Mouse (Mus musculus): Measurements from ENCODE around the gene Atxn7l1. TPM values are rescaled to one million over a fixed set of nuclear protein-coding genes. Genes with fewer than 3 reads are reported as not detected.

Atxn7l1 gene
- polyA plus RNA-seq, 1 experiment from 2014 or later, result 7.8 TPM

DNA sequence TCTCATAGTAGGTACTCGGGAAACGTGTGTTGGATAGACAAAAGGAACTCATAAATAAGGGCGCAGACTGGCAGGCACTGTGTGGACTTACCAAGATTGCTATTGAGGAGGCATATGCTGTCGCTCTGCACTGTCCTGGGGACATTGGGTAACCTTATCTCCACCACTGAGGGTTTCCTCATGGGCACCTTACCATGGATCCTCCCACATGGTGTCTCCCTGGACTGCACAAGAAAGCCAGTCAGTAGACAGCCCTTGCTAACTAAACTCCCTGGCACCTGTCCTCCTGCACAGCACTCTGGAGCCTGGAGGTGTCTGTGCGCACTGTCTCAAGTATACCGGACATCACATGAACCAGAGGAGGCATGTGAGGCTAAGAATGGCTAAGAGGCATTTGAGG, 108.9 kb downstream of the Atxn7l1 start:
- H3K27ac ChIP-seq, result no peak overlapping the region
- ATAC-seq (replicated peaks; ENCODE audit: insufficient number of reproducible peaks, insufficient read depth, low FRiP score, low read depth), result no peak
- no peaks in the 10 kb centered on the region for H3K9me3 ChIP-seq (replicated peaks)
- no peaks in the 10 kb centered on the region for H3K27me3 ChIP-seq
- no peaks in the 10 kb centered on the region for H3K36me3 ChIP-seq
- no peak overlapping the region for H3K9ac ChIP-seq
- WGBS, result 92% methylated on average over 6 of the region's 6 CpGs
- no peak overlapping the region for H3K4me2 ChIP-seq
- peaks cover 25% of the 10 kb centered on the region for H3K4me1 ChIP-seq (replicated peaks)
- H3K4me3 ChIP-seq, result no peak overlapping the region

DNA sequence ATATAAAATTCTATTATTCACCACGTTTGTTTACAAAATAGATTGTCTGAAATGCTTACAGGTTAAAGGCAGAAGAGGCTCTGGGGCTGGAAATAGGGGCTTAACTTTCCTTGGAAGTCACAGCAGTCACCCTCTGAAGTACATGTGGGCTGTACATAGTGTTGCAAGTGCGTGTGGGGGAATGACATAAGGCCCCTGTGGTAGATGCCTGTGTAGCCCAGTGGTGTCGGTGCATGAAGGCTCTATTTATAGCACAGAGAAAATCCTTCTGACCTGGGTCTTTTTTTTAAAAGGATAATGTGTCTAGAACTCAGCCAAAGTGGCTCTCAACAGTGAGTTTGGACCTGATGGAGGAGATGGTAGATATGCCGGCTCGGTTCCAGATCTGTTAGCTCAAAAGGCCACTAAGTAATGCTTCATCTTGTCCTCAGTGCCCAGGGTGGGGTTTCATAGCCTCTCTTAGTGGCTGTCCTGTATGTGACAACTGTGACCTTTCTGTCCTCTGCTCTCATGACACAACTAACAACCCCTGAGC, 111.6 kb downstream of the Atxn7l1 start:
- Histone ChIP-seq H3K4me3 (no peak overlapping the region), H3K9ac (no peak overlapping the region), H3K27ac (peak overlapping the region; percentile 43), H3K36me3 (no peaks in the 10 kb centered on the region), H3K9me3 (replicated peaks) (no peaks in the 10 kb centered on the region), H3K4me1 (replicated peaks) (peaks cover 13% of the 10 kb centered on the region), H3K4me2 (no peak overlapping the region), H3K27me3 (no peaks in the 10 kb centered on the region)
- ATAC-seq (replicated peaks; ENCODE audit: insufficient number of reproducible peaks, insufficient read depth, low FRiP score, low read depth), result peak; percentile 67; the same call in 1 of the 2 replicates
- WGBS, result 53% methylated on average over 5 of the region's 5 CpGs

DNA sequence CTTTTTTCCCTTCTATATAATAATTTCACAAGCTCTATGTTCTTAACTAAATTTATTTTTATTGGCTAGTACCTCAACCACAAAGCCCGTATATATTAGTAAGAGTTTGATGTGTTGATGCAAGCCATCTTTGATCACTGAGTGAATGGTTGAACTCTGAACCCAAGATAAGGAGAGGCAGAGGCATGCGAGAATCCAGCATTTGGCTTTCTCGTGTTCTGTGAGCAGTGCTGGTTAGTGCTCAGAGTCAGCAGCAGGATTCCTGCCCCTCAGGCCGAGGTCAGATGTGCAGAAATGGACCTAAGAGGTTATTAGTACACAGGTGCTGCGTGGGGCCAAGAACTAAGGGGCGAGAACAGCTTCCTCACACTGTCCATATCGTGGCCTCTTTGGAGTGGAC, 113.1 kb downstream of the Atxn7l1 start:
- Histone ChIP-seq H3K27me3 (no peaks in the 10 kb centered on the region), H3K9me3 (replicated peaks) (no peaks in the 10 kb centered on the region), H3K36me3 (no peaks in the 10 kb centered on the region), H3K4me1 (replicated peaks) (peaks cover 13% of the 10 kb centered on the region), H3K4me2 (no peak overlapping the region), H3K9ac (no peak overlapping the region), H3K4me3 (no peak overlapping the region), H3K27ac (no peak overlapping the region)
- 63% methylated on average over 7 of the region's 7 CpGs for WGBS
- no peak for ATAC-seq (replicated peaks; ENCODE audit: insufficient number of reproducible peaks, insufficient read depth, low FRiP score, low read depth)

DNA sequence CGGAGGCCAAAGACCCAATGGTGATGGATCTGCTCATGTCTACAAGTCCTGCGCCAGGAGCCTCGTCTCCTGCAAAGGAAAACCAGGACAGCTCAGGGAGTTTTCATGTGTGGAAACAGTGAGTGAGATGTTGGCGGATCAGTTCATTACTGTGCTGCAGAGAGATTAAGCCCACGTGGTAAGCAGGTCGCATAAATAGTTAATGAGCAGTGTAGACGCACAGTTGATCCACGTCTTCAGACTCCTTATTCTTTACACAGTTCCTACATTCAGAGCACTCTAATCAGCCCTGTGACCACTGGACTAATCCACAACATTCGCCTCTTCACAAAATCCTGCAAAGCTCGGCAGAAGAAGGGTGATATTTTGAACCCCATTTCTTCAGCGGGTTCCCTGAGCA, 118.4 kb downstream of the Atxn7l1 start:
- Histone ChIP-seq H3K9ac (no peak overlapping the region), H3K9me3 (replicated peaks) (no peaks in the 10 kb centered on the region), H3K27me3 (no peaks in the 10 kb centered on the region), H3K4me1 (replicated peaks) (no peaks in the 10 kb centered on the region), H3K4me3 (no peak overlapping the region), H3K36me3 (no peaks in the 10 kb centered on the region), H3K27ac (no peak overlapping the region), H3K4me2 (no peak overlapping the region)
- 85% methylated on average over 11 of the region's 11 CpGs for WGBS
- ATAC-seq (replicated peaks; ENCODE audit: insufficient number of reproducible peaks, insufficient read depth, low FRiP score, low read depth), result no peak

DNA sequence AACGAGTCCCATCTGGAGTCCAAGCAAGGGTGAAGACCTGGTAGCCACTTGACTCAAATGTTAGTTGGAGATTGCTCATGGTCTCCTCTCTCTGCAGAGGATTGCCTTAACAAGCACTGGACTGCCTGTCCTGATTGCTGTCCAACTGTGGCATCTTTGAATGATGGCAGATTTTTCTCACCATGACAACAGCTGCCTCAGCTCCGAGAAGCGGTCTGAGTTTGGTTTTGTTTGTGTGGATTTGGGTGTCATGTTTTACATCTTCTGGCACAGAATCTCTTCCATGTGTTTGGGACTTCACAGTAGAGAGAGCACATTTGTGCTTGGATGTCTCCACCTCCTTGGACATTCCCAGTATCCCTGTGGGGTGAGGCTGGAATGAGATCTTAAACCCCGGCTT, 120.5 kb downstream of the Atxn7l1 start:
- WGBS, result 68% methylated on average over 4 of the region's 4 CpGs
- no peaks in the 10 kb centered on the region for H3K4me1 ChIP-seq (replicated peaks)
- ATAC-seq (replicated peaks; ENCODE audit: insufficient number of reproducible peaks, insufficient read depth, low FRiP score, low read depth), result no peak
- no peaks in the 10 kb centered on the region for H3K27me3 ChIP-seq
- no peak overlapping the region for H3K27ac ChIP-seq
- no peak overlapping the region for H3K9ac ChIP-seq
- H3K4me2 ChIP-seq, result no peak overlapping the region
- H3K9me3 ChIP-seq (replicated peaks), result no peaks in the 10 kb centered on the region
- no peak overlapping the region for H3K4me3 ChIP-seq
- no peaks in the 10 kb centered on the region for H3K36me3 ChIP-seq

DNA sequence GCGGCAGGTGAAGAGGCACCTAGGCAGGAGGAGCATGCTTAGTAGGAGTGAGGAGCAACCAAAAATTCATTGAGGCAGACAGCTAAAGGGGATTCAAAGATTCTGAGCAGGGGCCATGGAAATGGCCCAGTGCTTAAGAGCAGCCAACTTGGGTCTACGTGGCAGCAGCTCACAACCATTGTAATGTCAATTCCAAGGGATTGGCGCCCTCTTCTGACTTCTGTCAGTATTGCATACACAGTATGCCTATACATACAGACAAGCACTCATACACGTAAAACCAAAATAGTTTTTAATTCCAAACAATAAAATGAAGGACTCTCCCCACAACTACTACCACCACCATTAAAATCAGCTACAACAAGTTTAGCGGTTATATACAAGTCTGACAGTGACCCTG, 122.2 kb downstream of the Atxn7l1 start:
- Histone ChIP-seq H3K36me3 (no peaks in the 10 kb centered on the region), H3K9ac (no peak overlapping the region), H3K4me1 (replicated peaks) (peaks cover 3% of the 10 kb centered on the region; the same call in 1 of the 2 replicates), H3K4me3 (no peak overlapping the region), H3K9me3 (replicated peaks) (no peaks in the 10 kb centered on the region), H3K4me2 (no peak overlapping the region), H3K27ac (no peak overlapping the region), H3K27me3 (no peaks in the 10 kb centered on the region)
- WGBS, result 81% methylated on average over 5 of the region's 5 CpGs
- ATAC-seq (replicated peaks; ENCODE audit: insufficient number of reproducible peaks, insufficient read depth, low FRiP score, low read depth), result no peak

DNA sequence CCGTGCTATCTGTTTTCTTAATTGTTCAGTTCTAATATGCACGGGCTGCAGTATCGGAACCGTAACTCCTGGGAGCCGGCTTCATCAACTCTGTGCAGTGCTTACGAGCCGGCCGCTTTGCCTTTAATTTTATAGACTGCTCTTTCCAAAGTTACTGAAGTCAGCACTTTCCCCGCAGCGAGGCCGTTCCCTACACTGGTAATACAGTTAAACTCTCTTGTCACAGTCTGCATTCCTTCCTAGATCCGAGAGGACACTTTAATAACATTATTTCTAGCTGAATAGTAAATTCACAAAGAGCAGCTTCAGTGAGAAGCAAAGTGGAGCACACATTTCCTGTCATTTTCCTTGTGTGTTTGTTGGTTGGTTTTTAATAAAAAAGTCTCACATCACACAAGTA, 124.4 kb downstream of the Atxn7l1 start:
- no peaks in the 10 kb centered on the region for H3K27me3 ChIP-seq
- H3K9me3 ChIP-seq (replicated peaks), result no peaks in the 10 kb centered on the region
- no peak overlapping the region for H3K4me3 ChIP-seq
- no peak for ATAC-seq (replicated peaks; ENCODE audit: insufficient number of reproducible peaks, insufficient read depth, low FRiP score, low read depth)
- no peak overlapping the region for H3K4me2 ChIP-seq
- 84% methylated on average over 12 of the region's 12 CpGs for WGBS
- H3K36me3 ChIP-seq, result no peaks in the 10 kb centered on the region
- peaks cover 3% of the 10 kb centered on the region; the same call in 1 of the 2 replicates for H3K4me1 ChIP-seq (replicated peaks)
- no peak overlapping the region for H3K9ac ChIP-seq
- no peak overlapping the region for H3K27ac ChIP-seq

DNA sequence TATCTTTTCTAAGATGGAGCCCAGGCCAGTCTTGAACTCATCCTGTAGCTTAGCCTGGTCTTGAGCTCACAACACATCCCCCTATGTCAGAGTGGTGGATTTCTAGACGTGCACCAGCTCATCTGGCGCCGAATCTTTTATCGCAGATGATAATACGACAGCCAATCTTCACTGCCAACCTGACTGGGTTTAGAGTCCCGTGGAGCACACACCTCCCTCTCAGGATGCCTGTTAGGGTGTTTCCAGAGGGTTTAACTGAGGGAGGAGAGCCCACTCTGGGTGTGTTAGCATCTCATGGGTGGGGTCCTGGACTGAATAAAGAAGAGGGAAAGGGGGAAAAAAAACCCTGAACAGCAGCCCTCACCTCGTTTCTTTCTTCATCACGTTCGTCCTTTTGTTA, 124.9 kb downstream of the Atxn7l1 start:
- no peak overlapping the region for H3K4me3 ChIP-seq
- H3K27me3 ChIP-seq, result no peaks in the 10 kb centered on the region
- no peak for ATAC-seq (replicated peaks; ENCODE audit: insufficient number of reproducible peaks, insufficient read depth, low FRiP score, low read depth)
- H3K9ac ChIP-seq, result no peak overlapping the region
- H3K9me3 ChIP-seq (replicated peaks), result no peaks in the 10 kb centered on the region
- peaks cover 3% of the 10 kb centered on the region; the same call in 1 of the 2 replicates for H3K4me1 ChIP-seq (replicated peaks)
- H3K36me3 ChIP-seq, result no peaks in the 10 kb centered on the region
- WGBS, result 81% methylated on average over 9 of the region's 9 CpGs
- H3K4me2 ChIP-seq, result no peak overlapping the region
- no peak overlapping the region for H3K27ac ChIP-seq

DNA sequence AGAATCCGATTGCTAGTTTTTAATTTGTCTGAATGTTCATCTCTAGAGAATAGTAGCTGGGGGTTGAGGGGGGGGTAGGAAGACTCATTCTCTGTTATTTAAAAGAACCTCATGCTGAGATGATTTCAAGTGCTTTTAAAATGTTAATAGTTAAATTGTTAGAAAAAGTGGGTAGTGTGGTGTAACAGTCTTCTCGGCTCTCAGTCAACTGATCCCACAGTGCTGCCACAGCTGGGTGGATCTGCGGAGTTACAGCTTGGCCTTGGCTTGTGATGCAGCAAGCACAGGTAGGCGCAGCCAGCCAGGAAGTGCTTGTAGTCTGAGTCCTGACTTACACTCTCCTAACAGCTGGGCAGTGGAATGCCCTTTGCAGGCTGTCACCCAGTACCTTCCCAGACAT, 125.7 kb downstream of the Atxn7l1 start:
- peaks cover 3% of the 10 kb centered on the region; the same call in 1 of the 2 replicates for H3K4me1 ChIP-seq (replicated peaks)
- no peak overlapping the region for H3K4me3 ChIP-seq
- H3K27me3 ChIP-seq, result no peaks in the 10 kb centered on the region
- whole genome bisulfite sequencing, result 80% methylated on average over 4 of the region's 4 CpGs
- no peak overlapping the region for H3K27ac ChIP-seq
- H3K36me3 ChIP-seq, result no peaks in the 10 kb centered on the region
- no peak for ATAC-seq (replicated peaks; ENCODE audit: insufficient number of reproducible peaks, insufficient read depth, low FRiP score, low read depth)
- no peaks in the 10 kb centered on the region for H3K9me3 ChIP-seq (replicated peaks)
- H3K9ac ChIP-seq, result no peak overlapping the region
- H3K4me2 ChIP-seq, result no peak overlapping the region

DNA sequence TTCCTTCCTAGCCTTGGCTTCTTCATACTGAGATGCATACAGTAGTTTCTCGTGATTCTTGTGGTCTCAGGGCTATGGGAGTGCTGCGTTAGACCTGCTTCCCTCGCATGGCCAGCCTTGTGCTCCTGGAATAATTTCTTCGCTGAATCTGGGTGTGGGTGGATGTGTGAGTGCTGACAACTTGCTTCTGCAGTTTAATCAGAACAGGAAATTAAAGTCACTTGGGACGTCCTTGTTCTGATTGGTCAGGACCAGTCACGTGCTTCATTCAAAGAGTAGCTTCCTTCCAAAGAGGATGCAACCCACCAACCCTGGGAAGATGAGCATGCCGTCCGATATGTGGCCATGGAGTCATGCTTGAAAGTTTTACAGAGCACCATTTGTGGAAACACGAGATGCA, 126.2 kb downstream of the Atxn7l1 start:
- ATAC-seq (replicated peaks; ENCODE audit: insufficient number of reproducible peaks, insufficient read depth, low FRiP score, low read depth), result no peak
- Histone ChIP-seq H3K9ac (no peak overlapping the region), H3K4me2 (no peak overlapping the region), H3K27ac (no peak overlapping the region), H3K4me3 (no peak overlapping the region), H3K9me3 (replicated peaks) (no peaks in the 10 kb centered on the region), H3K4me1 (replicated peaks) (peaks cover 3% of the 10 kb centered on the region; the same call in 1 of the 2 replicates), H3K36me3 (no peaks in the 10 kb centered on the region), H3K27me3 (no peaks in the 10 kb centered on the region)
- WGBS, result 75% methylated on average over 9 of the region's 9 CpGs

DNA sequence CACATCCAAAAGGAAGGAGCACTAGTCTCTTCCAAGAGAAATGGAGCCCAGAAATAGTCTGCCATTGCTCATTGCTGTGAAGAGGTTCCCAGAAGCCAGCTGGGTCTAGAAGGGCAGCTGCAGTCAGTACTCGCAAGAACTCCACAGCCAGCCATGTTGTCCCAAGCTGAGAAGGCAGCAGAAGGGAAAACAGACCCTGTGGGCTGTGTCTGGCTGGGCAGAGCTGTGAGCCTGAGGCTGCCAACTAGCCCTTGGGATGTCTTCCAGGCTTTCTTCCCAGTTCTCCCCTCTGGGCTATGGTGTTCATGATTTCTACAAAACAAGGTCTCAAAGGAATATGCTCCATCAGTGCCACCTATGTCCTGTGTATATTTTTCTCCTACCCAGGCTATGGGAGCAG, 128.5 kb downstream of the Atxn7l1 start:
- WGBS, result 90% methylated on average over 1 of the region's 1 CpGs
- H3K27ac ChIP-seq, result no peak overlapping the region
- H3K9ac ChIP-seq, result no peak overlapping the region
- ATAC-seq (replicated peaks; ENCODE audit: insufficient number of reproducible peaks, insufficient read depth, low FRiP score, low read depth), result no peak
- no peak overlapping the region for H3K4me3 ChIP-seq
- H3K4me1 ChIP-seq (replicated peaks), result peaks cover 3% of the 10 kb centered on the region; the same call in 1 of the 2 replicates
- H3K9me3 ChIP-seq (replicated peaks), result no peaks in the 10 kb centered on the region
- H3K36me3 ChIP-seq, result no peaks in the 10 kb centered on the region
- H3K4me2 ChIP-seq, result no peak overlapping the region
- H3K27me3 ChIP-seq, result no peaks in the 10 kb centered on the region

DNA sequence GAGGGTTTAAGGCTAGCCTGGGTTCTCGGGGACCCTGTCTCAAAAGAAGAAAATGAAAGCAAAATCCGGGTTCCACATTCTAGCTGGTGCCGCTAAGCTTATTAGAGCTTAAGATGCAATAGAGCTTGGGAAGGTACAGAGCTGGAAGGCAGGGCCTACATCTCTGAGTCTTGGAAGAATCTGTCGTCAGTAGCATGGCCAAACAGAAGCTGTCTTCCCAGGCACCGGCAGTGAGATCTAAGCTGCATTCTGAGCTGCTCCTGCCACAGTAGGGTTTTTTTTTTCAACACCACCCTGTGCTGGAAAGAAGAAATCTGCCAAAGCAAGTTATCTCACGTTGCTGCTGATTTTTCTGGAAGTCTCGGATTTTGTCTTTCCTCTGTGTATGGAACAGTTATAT, 129.9 kb downstream of the Atxn7l1 start:
- H3K36me3 ChIP-seq, result no peaks in the 10 kb centered on the region
- no peaks in the 10 kb centered on the region for H3K27me3 ChIP-seq
- no peak for ATAC-seq (replicated peaks; ENCODE audit: insufficient number of reproducible peaks, insufficient read depth, low FRiP score, low read depth)
- no peak overlapping the region for H3K9ac ChIP-seq
- peaks cover 3% of the 10 kb centered on the region; the same call in 1 of the 2 replicates for H3K4me1 ChIP-seq (replicated peaks)
- H3K4me2 ChIP-seq, result no peak overlapping the region
- WGBS, result 71% methylated on average over 7 of the region's 7 CpGs
- no peaks in the 10 kb centered on the region for H3K9me3 ChIP-seq (replicated peaks)
- no peak overlapping the region for H3K4me3 ChIP-seq
- no peak overlapping the region for H3K27ac ChIP-seq
